In genomic region chr16:35914301-35914700, GRCm38 (mm10) we compare ENCODE assay signal across 15 mouse cellular contexts.
"Had no signal": no experiment of that assay in that cellular context is flagged by ENCODE, and none has a peak within 500 bp of the region (broad histone marks: within the 10 kb centered on the region; RNA-seq: fewer than 3 reads in every experiment).

No protein-coding gene starts in this region.

- H3K36me3 ChIP-seq: limb, embryonic 12.5 days; liver, embryonic 13.5 days; lung, embryonic 15.5 days; midbrain, embryonic 15.5 days; neural tube, embryonic 12.5 days had no signal

- ATAC-seq: liver, postnatal 0 days; midbrain, embryonic 15.5 days had no signal

- H3K4me1 ChIP-seq: liver, embryonic 13.5 days; lung, embryonic 15.5 days; midbrain, embryonic 15.5 days; neural tube, embryonic 12.5 days had no signal

- H3K27me3 ChIP-seq: limb, embryonic 12.5 days; liver, embryonic 13.5 days; lung, embryonic 15.5 days; megakaryocyte, embryonic 14.5 days; midbrain, embryonic 15.5 days; neural tube, embryonic 12.5 days had no signal

- DNase-seq: kidney, postnatal 10 days; layer of hippocampus, adult 9-11 months; layer of hippocampus, postnatal 36 days; liver; liver, embryonic 13.5 days; liver, postnatal 0 days; lung, postnatal 14 days; thymus, postnatal 36 days had no signal

- H3K4me2 ChIP-seq: limb, embryonic 12.5 days; liver, embryonic 13.5 days; lung, embryonic 15.5 days; midbrain, embryonic 11.5 days; midbrain, embryonic 15.5 days; neural tube, embryonic 12.5 days had no signal

- H3K27ac ChIP-seq: limb, embryonic 12.5 days; liver, embryonic 13.5 days; lung, embryonic 15.5 days; macrophage; midbrain, embryonic 15.5 days; neural tube, embryonic 12.5 days had no signal

- H3K9me3 ChIP-seq: limb, embryonic 12.5 days; liver, embryonic 13.5 days; lung, embryonic 15.5 days; midbrain, embryonic 15.5 days had no signal

- H3K9ac ChIP-seq: limb, embryonic 12.5 days; liver, embryonic 13.5 days; liver, postnatal 0 days; lung, embryonic 15.5 days; midbrain, embryonic 15.5 days; neural tube, embryonic 12.5 days had no signal

- H3K4me3 ChIP-seq: limb, embryonic 12.5 days; liver, embryonic 13.5 days; lung, embryonic 15.5 days; megakaryocyte, embryonic 14.5 days; midbrain, embryonic 15.5 days; neural tube, embryonic 12.5 days had no signal
